Mouse (Mus musculus) B cell, adult 67 days (primary cell): ENCODE measurements around the gene Tnfrsf19. TPM values are rescaled to one million over a fixed set of nuclear protein-coding genes. Genes with fewer than 3 reads are reported as not detected.

Source experiments
- total RNA-seq, 2 experiments: library from RNA; stranded (reverse); gene quantifications; 4 replicates each; pipeline ENCODE4 v1.2.4; 2023

Gene Tnfrsf19
- total RNA-seq, result 1 to 10 TPM in 1 of 2 experiments, under 1 TPM in 1; 0.90 to 2.3 TPM

GRCm38 (mm10) chr14:61046091-61046681 lies at the start of gene Tnfrsf19:
Gene Tnfrsf19 (minus strand): TSS chr14:61046490.

Other genes starting within 250 kb of the Tnfrsf19 start
- gene Sacs, start 92.0 kb upstream of the Tnfrsf19 start, total RNA-seq, result 10 to 100 TPM; 22.8 to 24.1 TPM
- gene Sgcg, start 212.0 kb upstream of the Tnfrsf19 start, total RNA-seq, result not detected